Mouse (Mus musculus): ENCODE data around the gene E330017A01Rik.

GRCm38 (mm10) chr16:58604680-58605079, 33.9 kb downstream of the E330017A01Rik start:
- TF ChIP-seq NANOG (IDR thresholded peaks at IDR 0.05; ENCODE audit: borderline replicate concordance, low read length) (no peak), CTCF (conservative IDR thresholded peaks at IDR 0.05; ENCODE audit: low read length) (no peak)
